Mouse (Mus musculus): ENCODE data around the gene Tmem53.
A peak's percentile ranks its signal among the peaks of the same experiment; 100 is the strongest.
"Not testable (repeated sequence)": the region's sequence is repeated elsewhere in the genome, so short reads cannot be mapped to it uniquely, and the experiment has no call there.

Gene Tmem53

DNA sequence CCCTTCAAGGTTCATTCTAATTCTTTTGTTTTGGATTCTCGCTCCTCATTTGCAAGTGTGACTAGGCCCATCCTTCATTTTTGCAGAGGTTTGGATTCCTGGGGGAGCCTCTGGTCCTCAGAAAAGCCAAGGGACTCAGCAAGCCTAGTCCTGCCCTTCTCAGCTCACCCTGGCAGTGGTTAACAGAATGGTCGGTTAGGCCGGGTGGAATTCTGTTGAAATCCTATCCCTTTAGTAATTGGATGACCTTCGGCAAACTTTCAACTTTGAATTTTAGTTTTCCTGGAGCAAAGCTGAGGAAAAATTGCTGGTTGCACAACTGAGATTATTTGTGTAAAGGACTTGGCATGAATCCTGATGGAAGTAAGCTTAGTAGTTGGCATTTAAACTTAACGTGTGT lies 600 bp downstream of the Tmem53 start:
- DNase-seq (ENCODE audit: low spot score in 2 of 2): peak; percentile 21 to 24

DNA sequence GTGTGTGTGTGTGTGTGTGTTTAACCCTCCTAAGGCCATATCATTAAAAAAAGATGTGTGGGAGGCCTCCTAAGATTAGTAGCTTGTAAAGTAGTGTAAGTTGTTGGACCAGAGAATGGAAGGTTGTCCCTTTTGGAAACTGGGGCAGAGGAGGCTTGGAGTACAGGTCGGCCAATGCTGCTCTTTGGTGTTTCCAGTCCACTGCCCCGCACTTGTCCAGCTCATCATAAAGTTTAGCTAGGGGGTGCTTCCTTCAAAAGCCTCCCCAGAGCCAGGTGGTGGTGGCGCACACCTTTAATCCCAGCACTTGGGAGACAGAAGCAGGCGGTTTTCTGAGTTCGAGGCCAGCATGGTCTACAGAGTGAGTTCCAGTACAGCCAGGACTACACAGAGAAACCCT lies 1.0 kb downstream of the Tmem53 start:
- DNase-seq (ENCODE audit: low spot score in 2 of 2): no peak

DNA sequence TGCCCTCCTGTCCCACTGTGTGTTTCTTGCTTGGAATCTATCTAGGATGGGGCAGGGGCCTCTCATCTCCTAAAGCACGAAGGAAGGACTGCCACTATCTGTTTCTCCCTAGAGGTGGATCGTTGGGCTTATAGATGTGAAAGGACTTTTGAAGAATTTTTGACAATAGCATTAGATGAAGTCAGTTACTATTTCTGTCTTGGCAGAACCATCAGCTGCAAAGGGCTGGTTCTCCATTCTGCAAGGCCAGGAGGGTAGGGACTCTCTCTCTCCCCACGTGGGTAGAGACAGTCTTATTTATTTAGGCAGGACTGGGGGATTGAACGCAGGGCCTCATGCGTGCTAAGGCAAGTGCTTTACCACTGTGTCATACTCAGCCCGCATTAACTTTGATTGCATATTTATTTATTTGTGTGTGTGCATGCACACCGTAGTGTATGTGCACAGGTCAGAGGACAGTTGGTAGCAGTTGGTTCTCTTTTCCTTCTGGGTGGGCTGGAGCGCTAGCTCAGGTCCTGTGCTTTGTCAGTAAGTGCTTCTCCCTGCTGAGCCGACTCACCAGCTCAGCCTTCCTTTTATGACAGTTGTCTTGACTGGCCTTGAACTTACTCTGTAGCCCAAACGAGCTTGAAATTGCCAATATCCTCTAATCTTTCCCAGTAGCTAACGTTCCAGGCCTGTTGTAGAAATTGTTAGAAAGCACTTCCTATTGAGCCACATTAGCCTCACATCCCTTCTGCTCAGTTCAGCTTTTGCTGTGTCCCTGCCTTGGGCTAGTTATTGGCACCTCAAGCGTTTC lies 1.7 kb downstream of the Tmem53 start:
- no peak for DNase-seq (ENCODE audit: low spot score in 2 of 2)

DNA sequence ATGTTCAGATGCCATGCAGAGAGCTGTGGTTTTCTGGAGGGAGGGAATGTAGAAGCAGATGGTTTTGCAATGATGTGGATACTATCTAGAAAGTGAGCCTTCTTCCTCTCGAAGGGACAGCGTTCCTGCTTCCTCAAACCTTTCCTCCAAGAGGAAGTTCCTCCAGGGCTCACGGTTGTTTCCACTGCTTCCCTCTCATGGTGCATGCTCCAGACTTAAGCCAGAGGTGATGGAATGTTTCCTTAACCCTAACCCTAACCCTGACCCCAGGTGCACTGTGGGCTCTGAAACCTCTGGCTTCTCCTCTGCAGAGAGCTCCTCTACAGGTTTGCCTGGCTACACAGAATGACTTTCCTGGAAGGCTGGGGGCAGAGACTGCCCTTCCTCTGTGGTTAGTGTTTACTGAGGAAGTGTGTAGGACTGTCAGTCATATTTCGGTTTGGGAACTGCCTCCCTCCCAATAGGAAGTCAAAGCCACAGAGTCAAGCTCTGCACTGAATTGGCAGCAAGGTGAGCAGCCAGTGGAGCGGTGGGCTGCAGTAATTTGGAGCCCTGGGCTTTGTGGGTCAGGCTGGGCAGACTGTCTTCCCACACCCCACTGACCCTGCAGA lies 2.4 kb downstream of the Tmem53 start:
- no peak for DNase-seq (ENCODE audit: low spot score in 2 of 2)

DNA sequence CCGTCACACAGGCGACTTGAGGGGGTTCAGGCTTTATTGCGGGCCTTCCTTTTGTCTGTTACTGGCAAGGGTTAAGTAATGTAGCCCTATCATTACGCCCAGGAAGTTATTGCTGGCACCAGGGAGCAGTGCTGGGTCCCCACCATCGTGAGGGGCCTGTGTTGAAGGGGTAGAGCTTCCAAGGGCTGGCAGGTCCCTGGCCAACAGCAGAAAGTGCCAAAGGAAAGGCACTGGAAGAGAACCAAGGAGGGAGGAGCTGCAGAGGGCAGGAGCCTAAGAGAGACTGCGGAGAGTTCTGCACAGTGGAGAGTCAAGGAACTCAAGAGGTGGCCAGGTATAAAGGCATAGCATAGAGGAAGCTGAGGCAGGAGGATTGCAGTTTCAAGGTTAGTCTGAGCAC lies 2.9 kb downstream of the Tmem53 start:
- DNase-seq (ENCODE audit: low spot score in 2 of 2): no peak

DNA sequence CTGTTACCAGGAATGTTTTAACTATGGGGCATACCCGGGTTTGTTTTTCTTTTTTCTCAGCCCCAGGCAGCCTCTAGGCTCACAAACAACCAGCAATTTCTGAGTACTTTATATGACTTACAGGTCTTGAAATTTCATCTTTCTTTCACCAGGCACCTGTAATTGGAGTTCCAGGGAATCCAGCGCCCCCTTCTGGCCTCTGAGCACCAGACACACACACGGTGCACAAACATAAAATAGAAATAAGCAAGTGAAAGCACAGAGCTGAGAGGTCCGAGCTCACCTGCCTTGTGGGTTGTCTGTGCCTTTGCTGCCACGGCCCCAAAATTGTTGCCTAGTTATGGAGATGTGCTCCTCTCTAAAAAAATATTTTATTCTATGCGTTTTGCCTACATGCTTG lies 8.2 kb downstream of the Tmem53 start:
- not testable (repeated sequence) for DNase-seq (ENCODE audit: low spot score in 2 of 2)

DNA sequence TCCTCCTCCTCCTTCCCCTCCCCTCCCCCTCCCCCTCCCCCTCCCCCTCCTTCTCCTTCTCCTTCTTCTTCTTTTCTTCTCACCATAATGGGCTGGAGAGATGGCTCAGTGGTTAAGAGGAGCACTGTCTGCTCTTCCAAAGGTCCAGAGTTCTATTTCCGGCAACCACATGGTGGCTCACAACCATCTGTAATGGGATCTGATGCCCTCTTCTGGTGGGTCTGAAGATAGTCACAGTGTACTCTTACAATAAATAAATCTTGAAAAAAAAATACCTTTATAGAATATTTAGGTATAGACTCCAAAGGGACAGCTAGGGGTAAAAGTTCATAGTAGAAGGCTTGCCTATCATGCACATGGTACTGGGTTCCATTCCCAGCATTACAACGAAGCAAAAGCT lies 9.5 kb downstream of the Tmem53 start:
- no peak for DNase-seq (ENCODE audit: low spot score in 2 of 2)

DNA sequence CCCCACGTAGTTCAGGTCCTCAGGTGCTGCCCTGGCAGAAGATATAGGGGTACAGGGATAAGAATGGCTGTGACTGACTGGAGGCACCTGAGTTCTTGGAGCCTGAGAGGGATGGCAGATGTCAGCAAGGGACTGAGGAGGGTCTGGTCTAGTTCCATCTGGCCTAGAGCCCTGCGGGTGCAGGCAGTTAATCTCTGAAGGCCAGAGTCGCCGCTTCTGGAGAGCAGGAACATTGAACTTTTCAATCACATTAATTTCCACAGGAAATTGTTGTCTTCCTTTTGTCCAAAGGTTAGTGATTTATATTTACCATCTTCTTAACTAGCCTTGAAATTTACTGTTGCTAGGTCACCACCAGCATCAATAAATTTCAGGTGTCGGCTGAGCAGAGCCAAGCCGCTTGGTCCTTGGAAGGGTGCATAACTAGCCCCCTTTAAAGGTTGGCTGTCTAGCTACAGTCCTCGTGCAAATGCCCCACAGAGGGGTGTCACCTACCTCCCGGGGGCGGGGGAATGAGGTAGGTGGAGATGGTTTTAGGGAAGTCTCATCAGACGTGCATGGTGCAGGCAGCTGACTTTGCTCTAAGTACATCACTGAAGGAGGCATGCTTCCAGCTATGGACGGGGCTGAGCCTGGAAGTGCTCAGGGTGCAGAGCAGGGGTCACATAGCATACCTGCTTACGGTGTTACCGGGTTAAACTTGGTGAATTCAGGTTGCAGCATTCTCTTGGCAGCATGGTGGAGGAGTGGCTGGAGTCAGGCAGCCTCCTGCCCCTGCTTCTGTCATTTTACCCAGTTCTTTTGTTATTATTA lies 10.6 kb downstream of the Tmem53 start:
- no peak for DNase-seq (ENCODE audit: low spot score in 2 of 2)

DNA sequence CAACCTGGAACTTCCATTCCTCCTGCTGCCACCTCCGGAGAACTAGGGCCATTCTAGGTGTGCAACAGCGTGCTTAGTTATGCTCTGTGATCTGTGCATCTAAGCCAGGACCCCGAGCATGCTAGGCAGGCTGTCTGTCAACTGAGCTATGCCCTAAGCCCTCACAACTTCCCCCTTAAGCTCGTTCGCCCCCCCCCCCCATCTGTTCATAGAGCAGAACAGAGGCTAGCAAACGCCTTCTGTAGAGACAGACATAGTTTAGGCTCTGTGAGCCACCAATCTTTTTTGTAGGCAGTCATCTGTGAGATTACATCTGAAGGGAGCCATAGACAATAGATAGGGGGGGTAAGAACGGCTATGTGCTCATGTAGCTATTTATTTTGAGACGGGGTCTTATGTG lies 11.2 kb downstream of the Tmem53 start:
- no peak for DNase-seq (ENCODE audit: low spot score in 2 of 2)

DNA sequence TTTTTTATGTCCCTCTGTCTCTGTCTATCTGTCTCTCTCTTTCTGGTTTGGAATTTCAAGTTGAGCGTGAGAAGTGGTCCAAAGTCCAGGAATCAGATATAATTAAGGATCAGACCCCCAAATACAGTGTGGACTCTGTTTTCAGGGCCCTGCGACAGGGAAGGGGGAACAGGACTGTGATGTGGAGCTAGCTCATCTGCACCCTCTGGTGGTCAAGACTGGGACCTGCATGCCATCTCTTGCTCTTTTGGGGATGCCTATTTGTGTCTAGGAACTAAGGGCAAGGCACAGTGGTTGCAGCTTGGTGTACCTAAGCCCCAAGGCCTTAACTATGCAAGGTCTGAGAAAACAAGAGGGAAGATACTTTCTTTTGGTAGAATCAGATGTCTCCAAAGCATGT lies 15.5 kb downstream of the Tmem53 start:
- peak; percentile 50 for DNase-seq (ENCODE audit: low spot score in 2 of 2)

DNA sequence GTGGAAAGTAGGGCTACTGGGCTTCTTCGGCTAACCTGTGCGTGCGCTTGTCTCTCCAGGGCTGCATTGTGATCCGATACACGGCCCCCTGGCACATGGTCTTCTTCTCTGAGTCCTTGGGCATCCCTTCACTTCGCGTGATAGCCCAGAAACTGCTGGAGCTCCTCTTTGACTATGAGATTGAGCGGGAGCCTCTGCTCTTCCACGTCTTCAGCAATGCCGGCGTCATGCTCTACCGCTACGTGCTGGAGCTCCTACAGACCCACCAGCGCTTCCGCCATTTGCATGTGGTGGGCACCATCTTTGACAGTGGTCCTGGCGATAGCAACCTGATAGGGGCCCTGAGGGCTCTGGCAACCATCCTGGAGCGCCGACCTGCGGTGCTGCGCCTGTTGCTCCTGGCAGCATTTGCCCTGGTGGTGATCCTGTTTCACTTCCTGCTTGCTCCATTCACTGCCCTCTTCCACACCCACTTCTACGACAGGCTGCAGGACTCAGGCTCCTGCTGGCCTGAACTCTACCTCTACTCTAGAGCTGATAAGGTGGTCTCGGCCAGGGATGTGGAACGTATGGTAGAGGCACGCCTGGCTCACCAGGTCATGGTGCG lies 16.2 kb downstream of the Tmem53 start:
- DNase-seq (ENCODE audit: low spot score in 2 of 2): no peak

DNA sequence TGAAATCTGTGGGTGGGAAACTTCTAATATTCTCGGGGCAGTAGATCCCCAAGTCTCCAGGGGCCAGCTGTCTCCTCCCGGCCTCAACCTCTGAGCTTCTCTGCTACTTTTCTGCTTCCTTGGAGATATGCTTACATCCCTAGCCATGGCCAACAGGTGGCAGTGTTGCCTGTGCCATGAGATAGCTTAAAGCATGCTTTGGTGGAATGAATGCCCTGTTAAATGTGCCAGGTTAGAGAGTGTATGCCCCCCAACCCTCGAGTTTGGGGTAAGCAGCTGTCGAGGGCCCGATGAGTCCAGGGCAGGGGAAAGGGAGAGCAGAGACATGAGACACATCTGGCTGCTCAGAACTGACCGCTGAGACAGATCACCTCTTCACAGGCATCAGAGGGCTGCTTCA lies 18.5 kb downstream of the Tmem53 start:
- DNase-seq (ENCODE audit: low spot score in 2 of 2): peak in 1 of 2 experiments; percentile 70

DNA sequence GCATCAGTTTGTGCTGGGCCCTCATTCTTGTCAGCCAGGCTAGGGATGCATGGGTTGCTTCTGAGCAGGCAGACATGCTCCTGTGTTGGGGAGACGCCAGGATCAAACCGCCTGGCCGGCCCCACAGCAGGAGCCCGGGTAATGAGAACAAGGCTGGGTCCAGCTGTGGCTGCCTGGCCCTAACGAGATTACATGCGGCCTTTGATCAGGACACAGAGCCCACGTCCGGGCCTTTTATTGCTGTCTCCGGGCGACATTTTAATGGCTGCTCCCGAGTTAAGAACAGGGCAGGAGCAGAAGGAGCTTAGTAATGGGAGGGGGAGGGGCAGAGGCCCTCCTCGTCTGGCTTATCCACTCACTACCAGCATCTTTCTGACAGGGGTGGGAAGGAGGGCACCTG lies 20.7 kb downstream of the Tmem53 start:
- DNase-seq (ENCODE audit: low spot score in 2 of 2): no peak

DNA sequence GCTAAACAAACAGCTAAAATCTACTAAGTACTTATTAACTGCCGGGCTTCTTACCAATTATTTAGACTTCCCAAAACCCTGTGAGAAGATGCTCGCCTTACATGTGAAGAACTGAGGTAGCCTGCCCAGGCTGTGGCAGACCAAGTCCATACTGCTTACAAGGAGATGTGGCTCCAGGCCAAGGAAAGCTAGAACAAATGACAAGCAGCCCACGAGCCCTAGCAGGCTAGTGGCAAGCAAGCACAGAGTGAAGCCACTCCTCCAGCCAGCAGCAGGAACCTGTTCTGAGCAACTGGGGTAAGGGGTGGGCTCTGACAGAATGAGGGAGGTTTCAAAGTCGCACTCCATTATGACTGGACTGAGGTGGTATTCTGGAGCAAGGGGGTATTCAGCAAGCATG lies 23.0 kb downstream of the Tmem53 start:
- DNase-seq (ENCODE audit: low spot score in 2 of 2): no peak

DNA sequence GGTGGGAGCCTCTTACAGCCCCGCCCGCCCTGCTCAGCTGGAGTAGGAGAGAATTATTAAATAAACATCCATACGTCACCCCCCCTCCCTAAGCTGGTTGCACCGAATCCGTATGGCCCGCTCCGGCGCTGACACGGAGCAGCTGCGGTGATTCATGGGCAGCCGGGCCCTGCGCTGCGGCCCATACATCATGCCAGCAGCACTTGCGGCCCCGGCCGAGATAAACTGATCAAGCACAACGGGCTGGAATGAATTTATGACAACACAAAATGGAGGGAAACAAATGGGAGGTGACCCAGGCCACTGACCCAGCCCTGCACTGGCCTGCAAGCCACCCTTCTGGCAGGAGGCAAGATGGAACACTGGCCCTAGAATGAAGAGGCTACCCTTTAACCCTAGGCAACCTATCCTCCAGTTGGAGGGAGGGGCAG lies 24.5 kb downstream of the Tmem53 start:
- no peak for DNase-seq (ENCODE audit: low spot score in 2 of 2)

DNA sequence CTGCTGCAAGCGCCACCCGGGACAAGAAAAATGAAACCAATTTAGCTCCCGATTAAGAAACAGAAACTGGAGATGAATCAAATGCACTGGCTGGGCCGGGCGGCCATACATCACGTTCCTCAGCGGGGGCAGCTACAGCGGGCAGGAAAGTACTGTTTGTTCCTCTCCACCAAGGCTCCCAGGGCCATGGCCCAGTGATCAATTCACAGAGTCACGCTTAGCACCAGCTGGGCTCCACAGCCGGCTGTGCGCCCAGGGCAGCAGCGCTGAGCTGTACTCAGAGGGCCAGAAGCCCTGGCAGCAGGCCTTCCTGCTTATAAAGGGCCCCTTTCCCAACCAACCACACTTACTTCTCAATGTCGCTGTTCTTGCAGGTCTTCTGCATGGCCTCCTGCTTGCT lies 25.3 kb downstream of the Tmem53 start:
- no peak for DNase-seq (ENCODE audit: low spot score in 2 of 2)

DNA sequence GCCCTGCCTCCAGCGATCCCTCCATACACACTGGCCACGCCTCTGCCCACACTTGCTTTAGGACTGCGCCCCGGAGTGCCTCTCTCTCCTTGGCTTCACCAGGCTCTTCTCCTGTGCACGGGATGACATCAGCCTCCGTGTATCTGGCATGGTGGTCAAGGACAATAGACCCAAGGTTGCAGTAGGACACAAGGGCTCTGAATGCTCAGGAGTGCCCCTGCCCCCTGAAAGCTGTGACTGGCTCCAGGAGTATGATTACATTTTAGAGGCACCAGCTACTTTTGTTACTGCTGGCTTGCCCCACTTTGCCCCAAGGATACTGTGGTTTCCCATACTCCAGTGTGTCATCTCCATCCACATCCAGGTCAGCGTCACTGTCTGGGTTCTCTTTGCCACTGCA lies 25.9 kb downstream of the Tmem53 start:
- DNase-seq (ENCODE audit: low spot score in 2 of 2): no peak

DNA sequence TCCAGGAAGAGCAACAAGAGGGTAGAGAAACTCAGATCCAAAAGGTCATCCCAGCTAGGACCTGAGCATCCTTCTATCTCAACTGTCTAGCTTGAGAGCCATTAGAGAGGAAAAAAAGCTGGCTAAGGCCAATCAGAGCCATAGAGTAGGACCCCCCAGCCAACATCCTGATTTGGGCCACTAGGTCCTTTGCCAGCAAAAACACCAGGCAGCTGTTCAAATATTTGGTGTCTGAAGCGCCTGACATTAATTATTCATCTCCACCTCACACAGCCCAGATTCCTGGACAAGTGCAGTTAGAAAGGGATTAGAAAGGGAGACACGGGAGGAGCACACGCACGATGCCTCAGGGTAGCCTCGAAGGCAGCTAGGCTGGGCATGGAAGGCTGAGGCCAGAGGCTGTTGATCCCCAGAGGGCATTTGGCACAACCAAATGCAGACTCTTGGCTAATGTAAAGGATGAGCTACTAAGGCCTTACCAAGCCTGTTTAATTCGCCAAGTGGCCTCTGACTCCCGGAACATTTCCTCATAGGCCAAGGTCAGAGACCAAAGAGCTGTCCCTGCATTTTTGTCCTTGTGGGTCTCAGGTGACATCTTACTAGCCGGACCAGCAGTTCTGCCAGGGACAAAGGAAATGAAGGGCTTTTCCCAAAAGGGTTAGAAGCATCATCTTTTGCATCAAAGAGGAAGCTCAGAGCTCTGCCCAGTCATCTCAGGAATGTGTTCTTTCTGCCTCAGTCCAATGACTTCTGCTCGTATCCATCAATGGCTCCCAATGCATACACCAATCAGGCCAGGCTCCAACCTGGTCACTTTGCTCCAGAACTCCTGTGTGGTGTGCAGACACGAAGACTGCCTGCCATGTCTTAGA lies 26.9 kb downstream of the Tmem53 start:
- no peak for DNase-seq (ENCODE audit: low spot score in 2 of 2)

DNA sequence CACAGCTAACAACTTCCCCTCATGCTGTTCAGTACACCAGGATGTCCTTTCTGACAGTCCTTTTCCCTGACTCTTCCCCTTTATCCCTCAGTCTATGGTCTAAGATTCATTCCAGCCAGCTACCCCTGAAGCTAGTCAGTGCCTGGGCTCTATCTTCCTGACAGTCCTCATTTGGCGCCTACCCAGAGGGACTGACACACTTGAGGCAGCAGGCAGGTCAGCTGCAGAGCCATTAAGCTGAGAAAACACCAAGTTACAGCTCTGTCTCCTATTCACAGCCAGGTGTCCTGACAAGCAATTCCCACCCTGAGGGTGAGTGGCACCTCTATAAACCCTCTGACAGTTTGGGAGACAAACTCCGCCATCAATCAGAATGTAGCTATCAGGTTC lies 27.5 kb downstream of the Tmem53 start:
- DNase-seq (ENCODE audit: low spot score in 2 of 2): no peak

DNA sequence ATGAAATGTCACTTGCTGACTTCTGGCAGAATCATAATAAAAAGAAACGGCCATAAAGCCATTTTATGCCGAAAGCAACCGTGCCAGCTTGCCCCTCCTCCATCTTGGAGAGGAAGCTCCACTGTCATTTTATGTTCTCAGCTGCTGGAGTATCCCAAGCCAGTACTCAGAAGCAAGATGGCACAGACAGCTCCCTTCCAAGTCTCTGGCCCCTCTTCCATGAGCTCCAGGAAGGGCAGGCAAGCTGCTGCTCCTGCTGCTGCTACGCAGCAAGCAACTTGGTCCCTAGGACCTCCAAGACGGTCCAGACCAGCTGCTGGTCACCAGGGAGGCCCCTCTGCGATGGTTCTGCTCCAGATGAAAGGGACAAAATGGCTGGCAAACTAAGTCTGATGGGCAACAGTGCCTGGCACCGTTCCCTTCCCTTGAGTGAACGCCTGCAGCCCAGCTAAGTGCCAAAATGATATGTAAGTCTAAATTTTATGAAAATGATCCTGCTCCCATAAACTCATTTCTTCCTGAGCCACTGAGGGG lies 28.7 kb downstream of the Tmem53 start:
- no peak for DNase-seq (ENCODE audit: low spot score in 2 of 2)
